Mouse (Mus musculus) lung, embryonic 16.5 days (tissue): ENCODE results near the gene Cpt1b. TPM values are rescaled to one million over a fixed set of nuclear protein-coding genes. Genes with fewer than 3 reads are reported as not detected.

Experiments used
- ATAC-seq: fragments of 200-750 bp; cut with Nextera tagmentation; 2 replicates; pipeline ENCODE4 v1.8.0; 2017; ENCODE audit warnings: low read depth, mild to moderate bottlenecking, moderate library complexity
- H3K27ac ChIP-seq: fragments of 300-500 bp; sonication (generic); 2 replicates; pipeline ENCODE4 v1.5.1; 2014; ENCODE audit warnings: mild to moderate bottlenecking, control low read depth, low read length
- H3K27me3 ChIP-seq: fragments of 300-500 bp; sonication (generic); 2 replicates; pipeline ENCODE4 v1.6.1; 2014; ENCODE audit warnings: low read depth, low read length, mixed read lengths; ENCODE audit not compliant: control insufficient read depth, insufficient read depth
- H3K36me3 ChIP-seq: fragments of 300-500 bp; sonication (generic); 2 replicates; pipeline ENCODE4 v1.6.1; 2014; ENCODE audit warnings: low read length; ENCODE audit not compliant: control insufficient read depth, insufficient read depth
- H3K4me1 ChIP-seq: fragments of 300-500 bp; sonication (generic); replicated peaks from 2 replicates; pipeline ENCODE4 v1.6.1; 2014; ENCODE audit warnings: low read length, mixed read lengths; ENCODE audit not compliant: control insufficient read depth, insufficient read depth
- H3K4me2 ChIP-seq: fragments of 300-500 bp; sonication (generic); 2 replicates; pipeline ENCODE4 v1.6.1; 2014; ENCODE audit warnings: low read depth, low read length, control low read depth
- H3K4me3 ChIP-seq: fragments of 300-500 bp; sonication (generic); 2 replicates; pipeline ENCODE4 v1.5.1; 2014; ENCODE audit warnings: mild to moderate bottlenecking, low read length, control low read depth
- H3K9ac ChIP-seq: fragments of 300-500 bp; sonication (generic); 2 replicates; pipeline ENCODE4 v1.6.1; 2014; ENCODE audit warnings: low read length, control low read depth
- H3K9me3 ChIP-seq: fragments of 300-500 bp; sonication (generic); 2 replicates; pipeline ENCODE4 v1.6.1; 2016; ENCODE audit warnings: low read length; ENCODE audit not compliant: control insufficient read depth
- WGBS: fragments of 180-500 bp; shearing (Covaris S2); extraction: QIAGEN DNeasy Blood & Tissue Kit; methylation state at CpG from one replicate; pipeline ENCODE4 v1.1.7; 2014; 5-methylcytosine and 5-hydroxymethylcytosine counted together
- polyA plus RNA-seq: library from polyadenylated mRNA; unstranded; fragments of >200 nt; fragmentation: Nextera tagmentation; extraction: Ambion mirVana; gene quantifications from 2 replicates; pipeline ENCODE4 v1.2.1, GENCODE M21; 2015

The Cpt1b gene
- polyA plus RNA-seq, 1 experiment from 2014 or later, result 5.7 TPM

DNA sequence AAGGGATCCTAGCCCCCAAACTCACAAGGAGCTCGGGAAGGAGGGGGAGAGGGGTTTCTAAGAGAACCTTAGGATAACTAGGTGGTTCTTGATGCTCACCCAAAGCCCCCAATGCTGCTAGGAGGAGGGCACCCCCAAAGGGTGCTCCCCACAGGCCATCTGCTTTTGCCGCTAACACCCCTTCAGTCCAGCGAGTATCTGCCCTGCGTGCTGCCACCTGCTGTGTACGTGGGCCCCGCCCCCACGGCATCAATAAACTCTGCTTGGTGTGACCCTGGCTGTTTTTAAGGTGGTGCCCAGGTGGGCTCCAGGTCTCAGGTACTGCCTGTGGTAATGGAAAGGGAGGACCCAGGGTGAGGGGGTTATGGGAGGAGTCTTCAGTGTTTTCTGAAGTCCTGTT is 36.5 kb upstream of the Cpt1b start:
- no peak overlapping the region for H3K9ac ChIP-seq
- ATAC-seq, result no peak
- 65% methylated on average over 7 of the region's 7 CpGs for WGBS
- no peak overlapping the region for H3K27ac ChIP-seq
- no peaks in the 10 kb centered on the region for H3K9me3 ChIP-seq
- no peaks in the 10 kb centered on the region; the same call in 1 of the 2 replicates for H3K27me3 ChIP-seq
- no peak overlapping the region for H3K4me3 ChIP-seq
- H3K4me1 ChIP-seq, result no peaks in the 10 kb centered on the region
- H3K36me3 ChIP-seq, result no peaks in the 10 kb centered on the region
- H3K4me2 ChIP-seq, result no peak overlapping the region

DNA sequence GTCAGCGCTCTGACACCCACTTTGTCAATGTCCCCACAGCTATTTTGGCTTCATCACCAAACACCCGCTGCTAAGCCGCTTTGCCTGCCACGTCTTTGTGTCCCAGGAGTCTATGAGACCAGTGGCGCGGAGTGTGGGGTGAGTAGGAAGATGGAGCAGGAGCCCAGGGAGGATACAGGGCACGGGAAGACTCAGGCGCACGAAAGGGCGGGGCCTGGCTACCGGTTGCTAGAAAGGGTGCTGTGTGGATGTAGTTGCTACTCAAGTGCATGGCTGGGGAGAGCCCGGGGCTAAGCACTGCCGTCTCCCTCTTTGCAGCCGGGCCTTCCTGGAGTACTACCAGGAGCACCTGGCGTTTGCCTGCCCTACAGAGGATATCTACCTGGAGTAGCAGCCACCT is 35.7 kb upstream of the Cpt1b start:
- Histone ChIP-seq H3K9me3 (no peaks in the 10 kb centered on the region), H3K4me3 (no peak overlapping the region), H3K4me1 (no peaks in the 10 kb centered on the region), H3K4me2 (no peak overlapping the region), H3K9ac (no peak overlapping the region), H3K27ac (no peak overlapping the region), H3K27me3 (no peaks in the 10 kb centered on the region; the same call in 1 of the 2 replicates), H3K36me3 (no peaks in the 10 kb centered on the region)
- no peak for ATAC-seq
- 58% methylated on average over 15 of the region's 15 CpGs for WGBS

DNA sequence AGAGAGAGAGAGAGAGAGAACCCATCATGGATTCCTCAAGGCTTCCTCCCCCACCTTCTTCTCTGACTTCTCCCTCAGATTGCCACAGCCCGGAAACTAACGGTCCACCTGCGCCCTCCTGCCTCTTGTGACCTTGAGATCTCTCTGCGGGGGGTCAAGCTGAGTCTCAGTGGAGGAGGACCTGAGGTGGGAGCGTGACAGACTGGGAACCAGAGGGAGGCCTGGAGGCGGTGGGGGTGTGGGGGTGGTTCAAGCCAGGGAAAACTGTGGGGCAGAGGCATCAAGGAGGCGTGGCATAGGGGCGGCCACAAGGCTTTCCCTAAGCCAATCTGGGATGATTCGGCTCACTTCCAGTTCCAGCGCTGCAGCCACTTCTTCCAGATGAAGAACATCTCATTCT is 34.6 kb upstream of the Cpt1b start:
- Histone ChIP-seq H3K9me3 (no peaks in the 10 kb centered on the region), H3K9ac (no peak overlapping the region), H3K27ac (no peak overlapping the region), H3K27me3 (peaks cover 2% of the 10 kb centered on the region), H3K36me3 (no peaks in the 10 kb centered on the region), H3K4me2 (no peak overlapping the region), H3K4me3 (no peak overlapping the region), H3K4me1 (no peaks in the 10 kb centered on the region)
- WGBS, result 61% methylated on average over 10 of the region's 10 CpGs
- no peak for ATAC-seq

DNA sequence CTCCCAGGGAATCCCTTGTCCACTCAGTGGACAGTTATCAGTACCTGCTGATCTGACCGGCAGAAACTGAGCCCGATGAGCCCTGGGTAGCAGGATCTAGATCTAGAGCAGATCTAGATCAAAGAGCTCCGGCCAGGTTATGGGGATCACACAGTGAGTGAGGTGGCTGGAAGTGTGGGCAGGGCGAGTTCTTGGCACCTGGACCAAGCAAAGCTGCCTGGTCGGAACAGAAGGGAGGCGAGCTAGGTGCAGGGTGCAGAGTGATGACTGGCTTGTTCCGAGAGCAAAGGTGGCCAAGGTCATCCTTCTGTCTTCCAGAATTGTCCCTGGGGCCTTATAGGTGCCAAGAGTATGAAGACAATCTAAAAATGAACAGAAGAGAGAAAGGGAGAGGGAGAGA is 34.2 kb upstream of the Cpt1b start:
- Histone ChIP-seq H3K27ac (no peak overlapping the region), H3K9ac (no peak overlapping the region), H3K36me3 (no peaks in the 10 kb centered on the region), H3K4me1 (no peaks in the 10 kb centered on the region), H3K4me2 (no peak overlapping the region), H3K4me3 (no peak overlapping the region), H3K9me3 (no peaks in the 10 kb centered on the region), H3K27me3 (peaks cover 6% of the 10 kb centered on the region)
- 78% methylated on average over 7 of the region's 7 CpGs for WGBS
- ATAC-seq, result no peak

DNA sequence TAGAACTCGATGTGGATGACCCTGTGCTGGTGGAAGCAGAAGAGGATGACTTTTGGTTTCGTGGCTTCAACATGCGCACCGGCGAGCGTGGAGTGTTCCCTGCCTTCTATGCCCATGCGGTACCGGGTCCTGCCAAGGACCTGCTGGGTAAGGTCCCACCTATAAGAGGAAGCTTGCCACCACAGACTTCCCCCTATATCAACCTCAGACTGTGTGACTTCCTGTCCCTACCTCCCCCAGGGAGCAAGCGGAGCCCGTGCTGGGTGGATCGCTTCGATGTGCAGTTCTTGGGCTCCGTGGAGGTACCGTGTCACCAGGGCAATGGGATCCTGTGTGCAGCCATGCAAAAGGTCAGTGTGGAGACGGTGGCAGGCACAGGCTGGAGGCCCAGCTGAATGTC is 33.3 kb upstream of the Cpt1b start:
- WGBS, result 86% methylated on average over 15 of the region's 15 CpGs
- Histone ChIP-seq H3K36me3 (no peaks in the 10 kb centered on the region), H3K4me2 (no peak overlapping the region), H3K4me1 (peaks cover 3% of the 10 kb centered on the region; the same call in 1 of the 2 replicates), H3K27ac (no peak overlapping the region), H3K27me3 (peaks cover 10% of the 10 kb centered on the region), H3K9ac (no peak overlapping the region), H3K9me3 (no peaks in the 10 kb centered on the region), H3K4me3 (no peak overlapping the region)
- ATAC-seq, result no peak

DNA sequence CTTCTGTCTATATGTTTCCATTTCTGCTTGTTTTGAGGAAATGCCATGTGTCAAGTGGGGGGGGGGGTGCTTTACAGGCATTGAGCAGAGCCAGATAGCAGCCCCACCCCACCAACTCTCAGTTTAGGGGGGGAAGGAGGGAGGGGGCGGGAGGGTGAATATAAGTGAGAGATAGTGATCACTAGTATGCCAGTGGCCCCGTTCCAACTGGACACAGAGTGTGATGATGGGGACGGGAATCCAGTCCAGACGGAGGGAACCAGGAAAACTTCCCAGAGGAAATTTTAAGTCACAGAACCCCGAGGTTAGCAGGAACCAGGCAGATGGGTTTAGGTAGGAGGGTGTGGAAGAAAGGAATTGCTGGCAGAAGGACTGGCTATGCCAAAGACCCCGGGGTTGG is 30.0 kb upstream of the Cpt1b start:
- ATAC-seq, result no peak
- H3K9ac ChIP-seq, result no peak overlapping the region
- H3K36me3 ChIP-seq, result no peaks in the 10 kb centered on the region
- H3K9me3 ChIP-seq, result no peaks in the 10 kb centered on the region
- peaks cover 19% of the 10 kb centered on the region for H3K27me3 ChIP-seq
- WGBS, result 61% methylated on average over 6 of the region's 6 CpGs
- H3K27ac ChIP-seq, result no peak overlapping the region
- H3K4me1 ChIP-seq, result peaks cover 7% of the 10 kb centered on the region; the same call in 1 of the 2 replicates
- H3K4me2 ChIP-seq, result no peak overlapping the region
- no peak overlapping the region for H3K4me3 ChIP-seq

DNA sequence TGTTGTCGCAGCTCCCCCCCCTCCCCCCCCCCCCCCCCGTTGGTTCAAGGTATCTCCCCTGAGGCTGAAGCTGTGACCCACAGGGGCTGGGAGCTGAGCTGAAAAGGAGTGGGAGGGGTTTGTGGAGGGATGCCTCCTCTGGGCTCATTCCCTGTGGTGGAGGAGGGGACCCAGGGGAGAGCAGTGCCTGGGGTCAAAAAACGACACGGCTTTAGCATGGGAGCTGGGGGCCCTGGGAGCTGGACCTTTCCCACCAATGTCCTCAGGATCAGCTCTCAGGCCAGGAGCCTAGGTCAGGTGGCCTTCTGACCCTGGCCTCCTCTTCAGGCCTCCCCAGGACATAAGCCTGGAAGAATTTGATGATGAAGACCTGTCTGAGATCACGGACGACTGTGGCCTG is 29.2 kb upstream of the Cpt1b start:
- Histone ChIP-seq H3K36me3 (no peaks in the 10 kb centered on the region), H3K4me2 (no peak overlapping the region), H3K4me1 (peaks cover 7% of the 10 kb centered on the region; the same call in 1 of the 2 replicates), H3K27ac (no peak overlapping the region), H3K9me3 (no peaks in the 10 kb centered on the region), H3K4me3 (no peak overlapping the region), H3K9ac (no peak overlapping the region), H3K27me3 (peaks cover 19% of the 10 kb centered on the region)
- ATAC-seq, result no peak
- WGBS, result 28% methylated on average over 4 of the region's 6 CpGs

DNA sequence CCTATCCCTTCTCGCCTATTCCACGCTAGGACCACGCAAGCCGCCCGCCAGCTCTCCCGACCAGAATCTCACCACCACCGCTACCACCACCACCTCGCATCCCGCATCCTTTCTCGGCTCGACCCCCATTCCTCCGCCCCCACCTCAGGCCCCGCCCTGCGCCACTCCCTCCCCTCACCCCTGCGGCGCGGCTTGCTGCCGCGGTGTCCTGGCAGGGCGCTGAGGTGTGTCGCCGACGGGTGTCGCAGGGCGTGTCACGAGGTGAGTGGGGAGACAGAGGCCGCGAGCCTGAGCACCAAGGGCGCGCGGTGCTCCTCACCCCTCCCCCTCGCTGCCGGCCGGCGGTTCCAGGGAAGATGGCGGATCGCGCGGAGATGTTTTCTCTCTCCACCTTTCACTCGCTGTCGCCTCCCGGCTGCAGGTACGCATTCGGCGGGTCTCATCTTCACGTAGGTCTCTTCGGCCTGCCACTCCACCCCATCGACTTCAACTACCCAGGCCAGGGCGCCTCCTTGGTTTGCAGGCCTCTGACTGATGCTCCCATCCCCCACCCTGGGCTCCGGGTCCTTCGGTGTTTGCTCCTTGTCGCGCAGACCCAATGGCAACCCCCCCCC is 28.3 kb upstream of the Cpt1b start, which contains the start of gene Mapk8ip2:
TSS of gene Mapk8ip2 (plus strand) at position 49 of the 614 bp plus-strand sequence.
- Histone ChIP-seq H3K4me1 (peaks cover 7% of the 10 kb centered on the region; the same call in 1 of the 2 replicates), H3K4me3 (peak within 1 kb of the TSS; percentile 40), H3K27ac (no peak within 1 kb of the TSS), H3K4me2 (peak within 1 kb of the TSS; percentile 73), H3K9me3 (no peaks in the 10 kb centered on the region), H3K9ac (no peak within 1 kb of the TSS), H3K36me3 (no peaks in the 10 kb centered on the region), H3K27me3 (peaks cover 19% of the 10 kb centered on the region)
- no peak for ATAC-seq
- under 1% methylated on average over 53 of the region's 53 CpGs for WGBS

DNA sequence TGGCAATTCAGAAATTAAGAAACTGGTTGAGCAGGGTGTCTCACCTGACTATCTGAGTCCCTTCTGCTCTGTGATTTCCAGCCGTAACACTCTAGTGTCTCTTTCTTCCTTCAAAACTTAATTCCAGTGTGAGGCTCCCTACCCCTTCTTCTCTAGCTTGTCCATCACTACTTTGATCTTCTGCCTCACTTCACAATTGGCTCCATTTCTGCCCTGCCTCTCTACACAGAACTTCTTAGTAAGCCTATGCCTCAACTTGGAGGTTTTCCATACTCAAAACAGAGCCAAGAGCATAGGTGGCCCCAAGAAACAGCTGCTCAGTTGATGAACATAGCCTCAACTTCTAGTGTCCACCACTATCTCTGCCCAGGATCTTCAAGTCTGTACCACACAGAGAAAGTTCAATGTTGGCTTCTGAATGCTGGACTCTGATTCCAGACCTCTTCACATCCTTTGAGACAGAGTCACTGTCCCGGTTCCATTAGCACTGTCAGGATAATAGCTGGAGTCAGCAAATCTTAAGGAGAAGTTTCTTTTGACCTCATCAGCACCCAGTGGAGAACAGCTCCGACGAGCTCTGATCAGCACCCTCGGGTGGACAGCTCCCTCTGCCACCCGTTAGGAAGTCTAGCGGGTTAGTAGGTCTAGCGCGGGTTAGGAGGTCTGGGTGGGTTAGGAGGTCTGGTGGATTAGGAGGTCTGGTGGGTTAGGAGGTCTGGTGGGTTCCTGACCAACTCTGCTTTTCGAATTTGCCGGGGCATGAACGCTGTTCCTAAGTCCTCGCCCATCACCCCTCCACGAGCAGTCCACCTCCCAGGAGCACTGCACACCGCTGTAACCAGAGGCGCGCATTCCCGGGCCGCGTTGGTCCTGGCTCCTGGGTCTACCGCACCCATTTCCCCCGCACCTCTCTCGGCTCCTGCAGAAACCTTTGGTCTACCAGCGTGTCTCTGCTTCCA is 27.5 kb upstream of the Cpt1b start:
- WGBS, result 5% methylated on average over 24 of the region's 24 CpGs

More for the DNA sequence above, 27.5 kb upstream of the Cpt1b start:
- Histone ChIP-seq H3K36me3 (no peaks in the 10 kb centered on the region), H3K4me1 (peaks cover 7% of the 10 kb centered on the region; the same call in 1 of the 2 replicates), H3K4me2 (peak overlapping the region; percentile 73), H3K27me3 (peaks cover 19% of the 10 kb centered on the region), H3K27ac (no peak overlapping the region), H3K9me3 (no peaks in the 10 kb centered on the region), H3K9ac (no peak overlapping the region), H3K4me3 (peak overlapping the region; percentile 40; the same call in 1 of the 2 replicates)
- peak; percentile 74; the same call in 1 of the 2 replicates for ATAC-seq
